Mouse (Mus musculus) MEL (cell line): ENCODE data around the gene Zfp768. TPM values are rescaled to one million over a fixed set of nuclear protein-coding genes. Genes with fewer than 3 reads are reported as not detected.

Experiments used
- DNase-seq: peaks from one replicate; pipeline ENCODE4 v3.0.0; 2011; ENCODE audit warnings: low read depth, low spot score
- H3K27ac ChIP-seq: 2 replicates; pipeline ENCODE4 v1.5.1; 2012; ENCODE audit warnings: low read depth, mild to moderate bottlenecking, control low read depth, low read length, moderate library complexity; ENCODE audit not compliant: control insufficient read depth
- H3K27me3 ChIP-seq, 2 experiments: fragments of 150-350 bp in 1 of 2; sonication (generic) in 1 of 2; 2 replicates each; pipeline ENCODE4 v1.6.1; 2012; ENCODE audit warnings: low read length in 2 of 2, mild to moderate bottlenecking in 2 of 2, improper control_type of control experiment in 1 of 2, moderate library complexity in 1 of 2; ENCODE audit not compliant: insufficient read depth in 2 of 2, control insufficient read depth in 1 of 2
- H3K36me3 ChIP-seq, 2 experiments: 2 replicates each; pipeline ENCODE4 v1.6.1; 2012 to 2014; ENCODE audit warnings: low read length in 2 of 2, improper control_type of control experiment in 1 of 2, inconsistent platforms in 1 of 2, mild to moderate bottlenecking in 1 of 2; ENCODE audit not compliant: insufficient read depth in 2 of 2, control insufficient read depth in 1 of 2
- H3K4me1 ChIP-seq, 2 experiments: fragments of 150-350 bp in 1 of 2; sonication (generic) in 1 of 2; 2 replicates each; pipeline ENCODE4 v1.6.1; 2012; ENCODE audit warnings: low read length in 2 of 2, improper control_type of control experiment in 1 of 2, mild to moderate bottlenecking in 1 of 2; ENCODE audit not compliant: insufficient read depth in 2 of 2, control insufficient read depth in 1 of 2
- H3K4me3 ChIP-seq, 2 experiments: fragments of 150-350 bp in 1 of 2; sonication (generic) in 1 of 2; 2 replicates each; pipeline ENCODE4 v1.5.1; 2012; ENCODE audit warnings: low read depth in 2 of 2, low read length in 2 of 2, mild to moderate bottlenecking in 2 of 2, moderate library complexity in 2 of 2, control low read depth in 1 of 2, improper control_type of control experiment in 1 of 2; ENCODE audit not compliant: control insufficient read depth in 1 of 2, insufficient read depth in 1 of 2
- H3K79me2 ChIP-seq: 2 replicates; pipeline ENCODE4 v1.6.1; 2012; ENCODE audit warnings: mild to moderate bottlenecking, low read length, moderate library complexity; ENCODE audit not compliant: control insufficient read depth, poor library complexity, insufficient read depth
- H3K9ac ChIP-seq: 2 replicates; pipeline ENCODE4 v1.6.1; 2012; ENCODE audit warnings: low read depth, mild to moderate bottlenecking, control low read depth, low read length, moderate library complexity; ENCODE audit not compliant: control insufficient read depth, poor library complexity, severe bottlenecking
- H3K9me3 ChIP-seq: fragments of 150-350 bp; sonication (generic); replicated peaks from 2 replicates; pipeline ENCODE4 v1.6.1; 2012; ENCODE audit warnings: mild to moderate bottlenecking, low read length, improper control_type of control experiment, moderate library complexity; ENCODE audit not compliant: insufficient read depth
- E2F4 ChIP-seq: IDR thresholded peaks from 2 replicates; pipeline ENCODE4 v1.6.1; 2011; ENCODE audit warnings: low read depth, low read length, improper control_type of control experiment, borderline replicate concordance
- ELF1 ChIP-seq: IDR thresholded peaks from 2 replicates; pipeline ENCODE4 v1.6.1; 2014; ENCODE audit warnings: low read depth, mild to moderate bottlenecking, inconsistent platforms, low read length, improper control_type of control experiment, moderate library complexity
- ETS1 ChIP-seq: IDR thresholded peaks from 2 replicates; pipeline ENCODE4 v1.6.1; 2012; ENCODE audit warnings: low read depth, mild to moderate bottlenecking, inconsistent platforms, low read length, improper control_type of control experiment, moderate library complexity
- GABPA ChIP-seq: IDR thresholded peaks from 2 replicates; pipeline ENCODE4 v1.6.1; 2012; ENCODE audit warnings: low read depth, mild to moderate bottlenecking, inconsistent platforms, low read length, improper control_type of control experiment, moderate library complexity
- HCFC1 ChIP-seq: IDR thresholded peaks from 2 replicates; pipeline ENCODE4 v1.6.1; 2012; ENCODE audit warnings: low read depth, mild to moderate bottlenecking, inconsistent platforms, low read length, improper control_type of control experiment, moderate library complexity
- KAT2A ChIP-seq: conservative IDR thresholded peaks from 2 replicates; pipeline ENCODE4 v1.6.1; 2012; ENCODE audit warnings: low read depth, low read length, improper control_type of control experiment, inconsistent platforms
- MAX ChIP-seq: IDR thresholded peaks from 2 replicates; pipeline ENCODE4 v1.6.1; 2011; ENCODE audit warnings: low read length, improper control_type of control experiment
- MAZ ChIP-seq: IDR thresholded peaks from 2 replicates; pipeline ENCODE4 v1.6.1; 2012; ENCODE audit warnings: low read depth, mild to moderate bottlenecking, inconsistent platforms, low read length, improper control_type of control experiment
- MXI1 ChIP-seq: IDR thresholded peaks from 2 replicates; pipeline ENCODE4 v1.6.1; 2011; ENCODE audit warnings: mild to moderate bottlenecking, low read depth, low read length, improper control_type of control experiment
- MYC ChIP-seq: IDR thresholded peaks from 2 replicates; pipeline ENCODE4 v1.6.1; 2011; ENCODE audit warnings: low read depth, mild to moderate bottlenecking, low read length, improper control_type of control experiment, moderate library complexity
- NELFE ChIP-seq: IDR thresholded peaks from 2 replicates; pipeline ENCODE4 v1.6.1; 2011; ENCODE audit warnings: low read depth, low read length, improper control_type of control experiment
- NRF1 ChIP-seq: IDR thresholded peaks from 2 replicates; pipeline ENCODE4 v1.6.1; 2014; ENCODE audit warnings: low read depth, mild to moderate bottlenecking, inconsistent platforms, low read length, improper control_type of control experiment, moderate library complexity; ENCODE audit not compliant: poor library complexity, insufficient read depth, severe bottlenecking
- POLR2A ChIP-seq, 2 experiments: IDR thresholded peaks; 2 replicates each; pipeline ENCODE4 v1.6.1; 2011 to 2012; ENCODE audit warnings: low read length in 2 of 2, mild to moderate bottlenecking in 2 of 2, control low read depth in 1 of 2, improper control_type of control experiment in 1 of 2, low read depth in 1 of 2, moderate library complexity in 1 of 2; ENCODE audit not compliant: control insufficient read depth in 1 of 2, insufficient read depth in 1 of 2, poor library complexity in 1 of 2
- POLR2AphosphoS2 ChIP-seq: IDR thresholded peaks from 2 replicates; pipeline ENCODE4 v1.6.1; 2011; ENCODE audit warnings: low read length, improper control_type of control experiment
- SIN3A ChIP-seq: IDR thresholded peaks from 2 replicates; pipeline ENCODE4 v1.6.1; 2012; ENCODE audit warnings: low read length, improper control_type of control experiment, inconsistent platforms
- SMC3 ChIP-seq: IDR thresholded peaks from 2 replicates; pipeline ENCODE4 v1.6.1; 2011; ENCODE audit warnings: low read depth, low read length, improper control_type of control experiment
- TBP ChIP-seq: IDR thresholded peaks from 2 replicates; pipeline ENCODE4 v1.8.0; 2011; ENCODE audit warnings: low read depth, low read length, improper control_type of control experiment
- TCF12 ChIP-seq: IDR thresholded peaks from 2 replicates; pipeline ENCODE4 v1.6.1; 2014; ENCODE audit warnings: low read depth, mild to moderate bottlenecking, inconsistent platforms, low read length, improper control_type of control experiment, moderate library complexity
- ZMIZ1 ChIP-seq: IDR thresholded peaks from 2 replicates; pipeline ENCODE4 v1.6.1; 2012; ENCODE audit warnings: low read depth, mild to moderate bottlenecking, inconsistent platforms, low read length, improper control_type of control experiment, moderate library complexity
- polyA plus RNA-seq, 2 experiments: library from polyadenylated mRNA; stranded (reverse) in 1 of 2; unstranded in 1 of 2; fragments of >175 nt in 1 of 2; fragments of >200 nt in 1 of 2; gene quantifications; 2 replicates each; pipeline versions ENCODE4 v1.2.1 to v1.2.4; 2012; ENCODE audit warnings: low replicate concordance in 2 of 2, low read depth in 1 of 2; ENCODE audit not compliant: insufficient read length in 2 of 2, insufficient read depth in 1 of 2, missing spikeins in 1 of 2
- total RNA-seq: library from RNA; depleted of rRNA; stranded (reverse); fragments of 300-350 nt; gene quantifications from 2 replicates; pipeline ENCODE4 v1.2.3, GENCODE M21; 2012

Gene Zfp768
- total and polyA plus RNA-seq, 3 experiments: 5.4 to 12.0 TPM; not detected in 1

- no peak for TF ChIP-seq GABPA
- no peak; the same call in 1 of the 2 replicates for TF ChIP-seq TBP
- TF ChIP-seq HCFC1: peak; percentile 94
- TF ChIP-seq POLR2AphosphoS2: peak; percentile 86
- TF ChIP-seq ZMIZ1: peak; percentile 57; the same call in 1 of the 2 replicates
- no peak for TF ChIP-seq MAZ
- TF ChIP-seq SMC3: no peak
- no peak for TF ChIP-seq E2F4
- TF ChIP-seq MYC: peak; percentile 73; the same call in 1 of the 2 replicates
- peak; percentile 79 for TF ChIP-seq NELFE
- TF ChIP-seq KAT2A: peak; percentile 66; the same call in 1 of the 2 replicates
- TF ChIP-seq ETS1: peak; percentile 32; the same call in 1 of the 2 replicates
- no peak; the same call in none of the 2 replicates for TF ChIP-seq MXI1
- TF ChIP-seq SIN3A: peak; percentile 88
- TF ChIP-seq MAX: peak; percentile 58
- TF ChIP-seq ELF1: peak; percentile 90
- TF ChIP-seq POLR2A (IDR thresholded peaks at IDR 0.05; ENCODE audit: control insufficient read depth in 1 of 2, insufficient read depth in 1 of 2, low read depth in 1 of 2, low read length in 2 of 2, poor library complexity in 1 of 2): peak; percentile 57 to 80
- TF ChIP-seq NRF1: no peak
- peak; percentile 25; the same call in 1 of the 2 replicates for TF ChIP-seq TCF12
- H3K36me3 ChIP-seq: peaks cover 0 to 8% of the 10 kb centered on the region in 2 experiments; a peak in 2 of 4 replicates
- peaks cover 5 to 18% of the 10 kb centered on the region in 2 experiments; a peak in 3 of 4 replicates for H3K4me1 ChIP-seq
- peak; percentile 98 for DNase-seq
- peak within 1 kb of the TSS; percentile 66 for H3K27ac ChIP-seq
- no peaks in the 10 kb centered on the region for H3K9me3 ChIP-seq
- H3K4me3 ChIP-seq: peak within 1 kb of the TSS; percentile 80 to 99
- H3K27me3 ChIP-seq: no peaks in the 10 kb centered on the region
- H3K9ac ChIP-seq: peak within 1 kb of the TSS; percentile 82
- peaks cover 3% of the 10 kb centered on the region; the same call in 1 of the 2 replicates for H3K79me2 ChIP-seq
Observed at GRCm38 (mm10) chr7:127393157-127393943, 48.0 kb upstream of the Zfp768 start, which contains the start of gene E430018J23Rik. Gene E430018J23Rik, minus strand, starts transcription at chr7:127393629.
